Mouse (Mus musculus) limb, embryonic 15.5 days (tissue): Measurements from ENCODE around the gene Atp8b3. TPM values are rescaled to one million over a fixed set of nuclear protein-coding genes. Genes with fewer than 3 reads are reported as not detected.

Source experiments
- ATAC-seq: fragments of 200-750 bp; cut with Nextera tagmentation; 2 replicates; pipeline ENCODE4 v1.8.0; 2017; ENCODE audit warnings: low read depth, moderate TSS enrichment; ENCODE audit not compliant: insufficient number of reproducible peaks, low FRiP score, low TSS enrichment
- H3K27ac ChIP-seq: fragments of 300-500 bp; sonication (generic); 2 replicates; pipeline ENCODE4 v1.5.1; 2015; ENCODE audit warnings: moderate library complexity, mild to moderate bottlenecking, inconsistent platforms
- H3K27me3 ChIP-seq: fragments of 300-500 bp; sonication (generic); 2 replicates; pipeline ENCODE4 v1.6.1; 2015; ENCODE audit warnings: inconsistent platforms
- H3K36me3 ChIP-seq: fragments of 300-500 bp; sonication (generic); 2 replicates; pipeline ENCODE4 v1.6.1; 2015; ENCODE audit warnings: inconsistent platforms
- H3K4me1 ChIP-seq: fragments of 300-500 bp; sonication (generic); 2 replicates; pipeline ENCODE4 v1.6.1; 2015; ENCODE audit warnings: inconsistent platforms
- H3K4me2 ChIP-seq: fragments of 300-500 bp; sonication (generic); 2 replicates; pipeline ENCODE4 v1.6.1; 2015; ENCODE audit warnings: mild to moderate bottlenecking, inconsistent platforms
- H3K4me3 ChIP-seq: fragments of 300-500 bp; sonication (generic); 2 replicates; pipeline ENCODE4 v1.5.1; 2015; ENCODE audit warnings: mild to moderate bottlenecking, inconsistent platforms
- H3K9ac ChIP-seq: fragments of 300-500 bp; sonication (generic); 2 replicates; pipeline ENCODE4 v1.6.1; 2015; ENCODE audit warnings: inconsistent platforms
- H3K9me3 ChIP-seq: fragments of 300-500 bp; sonication (generic); 2 replicates; pipeline ENCODE4 v1.6.1; 2016; ENCODE audit warnings: inconsistent platforms
- WGBS: fragments of 180-500 bp; shearing (Covaris S2); methylation state at CpG from one replicate; pipeline ENCODE4 v1.1.7; 2015; 5-methylcytosine and 5-hydroxymethylcytosine counted together
- polyA plus RNA-seq: library from polyadenylated mRNA; unstranded; fragments of >200 nt; fragmentation: Nextera tagmentation; extraction: Ambion mirVana; gene quantifications from 2 replicates; pipeline ENCODE4 v1.2.1, GENCODE M21; 2015

Atp8b3 gene
- polyA plus RNA-seq, 1 experiment from 2014 or later: 0.08 TPM

DNA sequence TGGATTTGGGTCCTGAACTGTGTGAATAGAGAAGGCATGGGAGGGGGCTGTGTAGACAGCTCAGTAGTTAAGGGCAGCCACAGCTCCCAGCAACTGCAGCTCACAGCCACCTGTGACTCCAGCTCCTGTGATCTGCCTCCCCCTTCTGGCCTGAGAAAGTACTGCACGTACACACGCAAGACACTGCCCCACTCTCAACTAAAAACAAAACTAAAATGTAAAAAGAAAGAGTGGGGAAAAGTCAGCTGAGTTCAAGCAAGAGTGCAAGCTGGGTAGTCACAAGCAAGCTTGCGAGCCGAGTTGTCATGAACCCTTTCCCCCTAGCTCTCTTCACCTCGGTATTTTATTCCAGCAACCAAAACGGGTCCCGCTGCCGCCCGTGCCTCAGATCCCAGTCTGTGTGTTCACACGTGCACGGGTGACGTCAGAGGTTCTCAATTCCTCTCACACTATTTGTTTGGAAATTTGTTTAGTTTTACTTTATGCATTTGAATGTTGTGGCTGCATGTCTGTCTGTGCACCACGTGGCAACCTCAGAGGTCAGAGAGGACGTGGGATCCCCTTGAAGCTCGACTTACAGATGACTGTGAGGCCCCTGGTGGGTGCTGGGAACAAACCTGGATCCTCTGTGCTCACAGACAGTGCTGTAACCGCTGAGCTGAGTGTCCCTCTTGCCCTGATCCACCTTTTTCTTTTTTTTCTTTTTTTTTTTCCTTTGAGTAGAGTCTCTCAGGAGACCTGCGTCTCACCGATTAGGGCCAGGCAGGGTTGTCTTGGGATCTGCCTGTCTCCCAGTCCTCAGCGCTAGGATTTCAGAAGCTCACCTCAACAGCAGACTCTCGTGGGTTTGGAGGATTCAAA lies 29.3 kb downstream of the Atp8b3 start:
- peak; percentile 50; the same call in 1 of the 2 replicates for ATAC-seq
- Histone ChIP-seq H3K4me3 (peak overlapping the region; percentile 38), H3K36me3 (no peaks in the 10 kb centered on the region), H3K27me3 (peaks cover 87% of the 10 kb centered on the region), H3K4me2 (peak overlapping the region; percentile 53), H3K9me3 (no peaks in the 10 kb centered on the region), H3K9ac (0 out of 2 replicates have a peak overlapping the region, but pooled peaks have one; percentile 10), H3K27ac (no peak overlapping the region), H3K4me1 (peaks cover 13% of the 10 kb centered on the region)
- WGBS: 9% methylated on average over 20 of the region's 20 CpGs

GRCm38 (mm10) chr10:80506222-80506621 lies 32.7 kb downstream of the Atp8b3 start:
- Histone ChIP-seq H3K36me3 (no peaks in the 10 kb centered on the region), H3K9ac (no peak overlapping the region), H3K27ac (no peak overlapping the region), H3K4me3 (no peak overlapping the region), H3K9me3 (no peaks in the 10 kb centered on the region), H3K4me2 (no peak overlapping the region), H3K4me1 (peaks cover 12% of the 10 kb centered on the region), H3K27me3 (peaks cover 83% of the 10 kb centered on the region)
- no peak for ATAC-seq
- under 1% methylated on average over 11 of the region's 11 CpGs for WGBS

GRCm38 (mm10) chr10:80504724-80505123 lies 34.2 kb downstream of the Atp8b3 start:
- H3K9ac ChIP-seq: no peak overlapping the region
- ATAC-seq: no peak
- peaks cover 85% of the 10 kb centered on the region for H3K27me3 ChIP-seq
- H3K9me3 ChIP-seq: no peaks in the 10 kb centered on the region
- peaks cover 7% of the 10 kb centered on the region for H3K4me1 ChIP-seq
- H3K4me2 ChIP-seq: no peak overlapping the region
- H3K36me3 ChIP-seq: no peaks in the 10 kb centered on the region
- H3K27ac ChIP-seq: no peak overlapping the region
- WGBS: 2% methylated on average over 9 of the region's 9 CpGs
- no peak overlapping the region for H3K4me3 ChIP-seq

GRCm38 (mm10) chr10:80503599-80504220 lies 35.2 kb downstream of the Atp8b3 start:
- Histone ChIP-seq H3K9me3 (no peaks in the 10 kb centered on the region), H3K36me3 (no peaks in the 10 kb centered on the region), H3K27ac (no peak overlapping the region), H3K4me2 (no peak overlapping the region), H3K27me3 (peaks cover 85% of the 10 kb centered on the region), H3K4me1 (peaks cover 4% of the 10 kb centered on the region; the same call in 1 of the 2 replicates), H3K9ac (no peak overlapping the region), H3K4me3 (no peak overlapping the region)
- 3% methylated on average over 27 of the region's 27 CpGs for WGBS
- ATAC-seq: no peak

DNA sequence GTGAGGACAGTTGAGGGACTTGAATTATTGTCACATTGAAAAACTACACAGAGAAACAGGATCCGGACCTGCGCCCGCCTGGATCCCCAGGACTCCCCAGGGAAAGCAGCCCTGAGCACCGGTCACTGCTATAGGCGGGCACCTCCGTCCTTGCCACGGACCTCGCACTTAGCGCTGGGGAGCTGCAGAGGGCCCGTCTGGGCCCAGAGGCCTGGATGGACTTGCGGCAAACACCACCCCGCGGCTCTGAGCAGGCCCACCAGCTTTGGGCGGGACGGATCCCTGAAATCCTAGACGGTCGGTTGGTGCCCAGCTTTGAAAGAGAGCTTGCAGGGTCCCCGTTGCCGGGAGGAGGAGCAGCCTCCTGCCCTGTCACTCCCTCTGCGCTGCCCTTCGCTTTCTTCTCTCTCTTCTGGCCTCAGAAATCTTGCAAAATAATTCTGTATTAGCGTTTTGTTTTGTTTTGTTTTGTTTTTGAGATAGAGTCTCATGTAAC lies 36.1 kb downstream of the Atp8b3 start:
- peaks cover 4% of the 10 kb centered on the region; the same call in 1 of the 2 replicates for H3K4me1 ChIP-seq
- WGBS: 3% methylated on average over 22 of the region's 22 CpGs
- H3K4me3 ChIP-seq: no peak overlapping the region

GRCm38 (mm10) chr10:80502291-80502690 lies 36.6 kb downstream of the Atp8b3 start:
- no peak overlapping the region for H3K27ac ChIP-seq
- no peaks in the 10 kb centered on the region for H3K9me3 ChIP-seq
- H3K4me1 ChIP-seq: peaks cover 4% of the 10 kb centered on the region; the same call in 1 of the 2 replicates
- peaks cover 91% of the 10 kb centered on the region for H3K27me3 ChIP-seq
- no peak overlapping the region for H3K9ac ChIP-seq
- H3K4me3 ChIP-seq: no peak overlapping the region
- ATAC-seq: no peak
- WGBS: under 1% methylated on average over 7 of the region's 7 CpGs
- no peak overlapping the region for H3K4me2 ChIP-seq
- H3K36me3 ChIP-seq: no peaks in the 10 kb centered on the region

More for the DNA sequence above, 36.1 kb downstream of the Atp8b3 start:
- Histone ChIP-seq H3K27me3 (peaks cover 90% of the 10 kb centered on the region), H3K9ac (no peak overlapping the region), H3K36me3 (no peaks in the 10 kb centered on the region), H3K9me3 (no peaks in the 10 kb centered on the region), H3K27ac (no peak overlapping the region), H3K4me2 (no peak overlapping the region)
- no peak for ATAC-seq

GRCm38 (mm10) chr10:80496421-80496820 lies 42.5 kb downstream of the Atp8b3 start:
- no peak overlapping the region for H3K27ac ChIP-seq
- peak overlapping the region; percentile 48; the same call in 1 of the 2 replicates for H3K4me3 ChIP-seq
- no peak for ATAC-seq
- H3K27me3 ChIP-seq: peaks cover 99% of the 10 kb centered on the region
- no peak overlapping the region for H3K9ac ChIP-seq
- peaks cover 19% of the 10 kb centered on the region for H3K4me1 ChIP-seq
- H3K9me3 ChIP-seq: no peaks in the 10 kb centered on the region
- H3K4me2 ChIP-seq: 0 out of 2 replicates have a peak overlapping the region, but pooled peaks have one; percentile 88
- H3K36me3 ChIP-seq: no peaks in the 10 kb centered on the region
- WGBS: under 1% methylated on average over 20 of the region's 20 CpGs

GRCm38 (mm10) chr10:80495901-80496300 lies 43.0 kb downstream of the Atp8b3 start:
- Histone ChIP-seq H3K4me3 (peak overlapping the region; percentile 48), H3K4me1 (peaks cover 24% of the 10 kb centered on the region), H3K4me2 (peak overlapping the region; percentile 88), H3K9me3 (no peaks in the 10 kb centered on the region), H3K27ac (no peak overlapping the region), H3K27me3 (peaks cover 99% of the 10 kb centered on the region), H3K36me3 (no peaks in the 10 kb centered on the region), H3K9ac (no peak overlapping the region)
- ATAC-seq: no peak
- under 1% methylated on average over 35 of the region's 35 CpGs for WGBS

- Histone ChIP-seq H3K4me2 (peak within 1 kb of the TSS; percentile 88), H3K36me3 (no peaks in the 10 kb centered on the region), H3K4me1 (peaks cover 34% of the 10 kb centered on the region), H3K9ac (peak within 1 kb of the TSS; percentile 5; the same call in 1 of the 2 replicates), H3K4me3 (peak within 1 kb of the TSS; percentile 48), H3K27ac (no peak within 1 kb of the TSS), H3K9me3 (no peaks in the 10 kb centered on the region), H3K27me3 (peaks cover 99% of the 10 kb centered on the region)
- WGBS: 2% methylated on average over 41 of the region's 42 CpGs
- ATAC-seq: peak; percentile 16; the same call in 1 of the 2 replicates
Measured at GRCm38 (mm10) chr10:80494732-80495131, 44.2 kb downstream of the Atp8b3 start, which contains the start of gene Onecut3. Gene Onecut3, plus strand, starts transcription at chr10:80494835.

DNA sequence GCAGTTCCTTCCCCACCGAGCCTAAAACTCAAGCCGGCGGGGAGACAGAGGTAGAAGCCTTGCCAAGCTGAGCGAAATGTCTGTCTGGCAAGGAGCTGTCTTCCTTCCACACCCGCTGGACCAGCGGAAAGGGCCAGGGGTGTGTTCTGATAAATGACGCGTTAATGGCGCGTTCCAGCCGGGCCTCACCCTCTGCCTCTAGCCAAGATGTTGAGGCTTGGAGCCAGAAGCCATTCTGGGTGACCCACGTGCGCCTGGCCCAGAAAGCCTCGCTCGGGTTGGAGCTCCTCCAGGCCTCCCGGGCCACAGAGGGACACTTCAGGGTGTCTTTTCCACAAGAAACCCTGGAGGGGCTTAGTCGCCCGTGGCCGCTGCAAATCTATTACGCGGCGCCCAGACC lies 48.9 kb downstream of the Atp8b3 start:
- H3K27me3 ChIP-seq: peaks cover 90% of the 10 kb centered on the region
- H3K36me3 ChIP-seq: no peaks in the 10 kb centered on the region
- H3K27ac ChIP-seq: no peak overlapping the region
- H3K4me1 ChIP-seq: peaks cover 22% of the 10 kb centered on the region
- H3K9me3 ChIP-seq: no peaks in the 10 kb centered on the region
- ATAC-seq: no peak
- WGBS: under 1% methylated on average over 22 of the region's 22 CpGs
- H3K9ac ChIP-seq: no peak overlapping the region
- H3K4me3 ChIP-seq: no peak overlapping the region
- H3K4me2 ChIP-seq: no peak overlapping the region; the same call in 1 of the 2 replicates

GRCm38 (mm10) chr10:80486862-80487379 lies 52.0 kb downstream of the Atp8b3 start:
- Histone ChIP-seq H3K9me3 (no peaks in the 10 kb centered on the region), H3K36me3 (no peaks in the 10 kb centered on the region), H3K4me3 (no peak overlapping the region), H3K9ac (no peak overlapping the region), H3K27me3 (peaks cover 87% of the 10 kb centered on the region), H3K4me1 (peaks cover 14% of the 10 kb centered on the region), H3K27ac (no peak overlapping the region), H3K4me2 (no peak overlapping the region)
- WGBS: 82% methylated on average over 7 of the region's 7 CpGs
- no peak for ATAC-seq
